Mouse (Mus musculus) ES-E14 (cell line): ENCODE measurements at regions not wholly inside any gene's neighbourhood (a gene's known extent, or its start where the extent isn't known, plus 50 kb on each side); places are given as distances from the start of the nearest gene placed in this dataset.

ENCODE experiments used
- DNase-seq: peaks from one replicate; pipeline ENCODE4 v3.0.0-alpha.2; 2013; ENCODE audit warnings: low read depth, low spot score
- H3K27ac ChIP-seq: 2 replicates; pipeline ENCODE4 v1.5.1; 2012; ENCODE audit warnings: low read depth, mild to moderate bottlenecking, low read length, moderate library complexity, mixed read lengths; ENCODE audit not compliant: poor library complexity, insufficient read depth, severe bottlenecking
- H3K36me3 ChIP-seq: 2 replicates; pipeline ENCODE4 v1.6.1; 2012; ENCODE audit warnings: mild to moderate bottlenecking, low read length, moderate library complexity, mixed read lengths; ENCODE audit not compliant: control insufficient read depth, poor library complexity, insufficient read depth, severe bottlenecking
- H3K4me1 ChIP-seq, 2 experiments: fragments of 150-350 bp in 1 of 2; sonication (generic) in 1 of 2; 2 replicates each; pipeline ENCODE4 v1.6.1; 2012; ENCODE audit warnings: low read length in 2 of 2, mild to moderate bottlenecking in 1 of 2, mixed read lengths in 1 of 2; ENCODE audit not compliant: control insufficient read depth in 2 of 2, insufficient read depth in 2 of 2, poor library complexity in 1 of 2
- H3K4me3 ChIP-seq, 2 experiments: fragments of 150-350 bp in 1 of 2; sonication (generic) in 1 of 2; 2 replicates each; pipeline ENCODE4 v1.5.1; 2012; ENCODE audit warnings: low read length in 2 of 2, low read depth in 1 of 2, mild to moderate bottlenecking in 1 of 2, mixed read lengths in 1 of 2; ENCODE audit not compliant: insufficient read depth in 1 of 2, poor library complexity in 1 of 2, severe bottlenecking in 1 of 2
- H3K9ac ChIP-seq: 2 replicates; pipeline ENCODE4 v1.6.1; 2012; ENCODE audit warnings: low read depth, mild to moderate bottlenecking, low read length, mixed read lengths; ENCODE audit not compliant: poor library complexity, insufficient read depth, severe bottlenecking
- H3K9me3 ChIP-seq: fragments of 150-350 bp; sonication (generic); 2 replicates; pipeline ENCODE4 v1.6.1; 2012; ENCODE audit warnings: low read depth, mild to moderate bottlenecking, low read length; ENCODE audit not compliant: control insufficient read depth, insufficient read depth
- CHD2 ChIP-seq: IDR thresholded peaks from 2 replicates; pipeline ENCODE4 v1.6.1; 2014; ENCODE audit warnings: mild to moderate bottlenecking, low read depth, low read length, inconsistent platforms
- HCFC1 ChIP-seq: IDR thresholded peaks from 2 replicates; pipeline ENCODE4 v1.6.1; 2012; ENCODE audit warnings: low read length, inconsistent platforms, borderline replicate concordance; ENCODE audit not compliant: insufficient read depth
- MAFK ChIP-seq: IDR thresholded peaks from 2 replicates; pipeline ENCODE4 v1.6.1; 2014; ENCODE audit warnings: mild to moderate bottlenecking, low read depth, low read length, inconsistent platforms; ENCODE audit not compliant: insufficient read depth
- ZC3H11A ChIP-seq: IDR thresholded peaks from 2 replicates; pipeline ENCODE4 v1.6.1; 2012; ENCODE audit warnings: low read depth, mild to moderate bottlenecking, inconsistent platforms, low read length, borderline replicate concordance
- ZNF384 ChIP-seq: IDR thresholded peaks from 2 replicates; pipeline ENCODE4 v1.6.1; 2012; ENCODE audit warnings: low read depth, low read length, inconsistent platforms
- in situ Hi-C, 2 experiments: fragments of 600-800 bp; cut with MboI; formaldehyde crosslinking; loops; one replicate each; pipeline ENCODE4 v1.15.1; 2025; ENCODE audit warnings: low sequenced_read_pairs in 2 of 2, inconsistent platforms in 1 of 2; ENCODE audit not compliant: unreplicated experiment in 2 of 2

DNA sequence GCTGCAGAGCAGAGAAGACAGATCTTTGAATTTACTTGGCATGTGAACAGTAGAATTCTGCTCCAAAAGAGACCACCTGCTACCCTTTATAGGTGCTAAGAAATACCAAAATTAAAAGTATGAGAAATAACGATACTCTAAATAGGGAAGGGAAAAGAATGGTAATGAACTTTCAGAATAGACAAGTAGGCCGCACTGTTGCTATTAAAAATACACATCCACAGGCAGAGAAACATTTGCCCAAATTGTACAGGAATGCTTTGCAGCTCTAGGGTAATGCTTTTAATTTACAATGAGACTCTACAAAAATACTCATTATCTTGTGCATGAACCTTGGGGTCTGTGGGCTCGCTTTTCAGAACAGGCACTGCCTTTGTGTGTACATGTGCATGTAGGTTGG lies 476.3 kb downstream of the D3Ertd751e start:
- DNase-seq, result no peak
- TF ChIP-seq HCFC1 (no peak), ZNF384 (no peak), ZC3H11A (no peak), MAFK (no peak), CHD2 (no peak)

DNA sequence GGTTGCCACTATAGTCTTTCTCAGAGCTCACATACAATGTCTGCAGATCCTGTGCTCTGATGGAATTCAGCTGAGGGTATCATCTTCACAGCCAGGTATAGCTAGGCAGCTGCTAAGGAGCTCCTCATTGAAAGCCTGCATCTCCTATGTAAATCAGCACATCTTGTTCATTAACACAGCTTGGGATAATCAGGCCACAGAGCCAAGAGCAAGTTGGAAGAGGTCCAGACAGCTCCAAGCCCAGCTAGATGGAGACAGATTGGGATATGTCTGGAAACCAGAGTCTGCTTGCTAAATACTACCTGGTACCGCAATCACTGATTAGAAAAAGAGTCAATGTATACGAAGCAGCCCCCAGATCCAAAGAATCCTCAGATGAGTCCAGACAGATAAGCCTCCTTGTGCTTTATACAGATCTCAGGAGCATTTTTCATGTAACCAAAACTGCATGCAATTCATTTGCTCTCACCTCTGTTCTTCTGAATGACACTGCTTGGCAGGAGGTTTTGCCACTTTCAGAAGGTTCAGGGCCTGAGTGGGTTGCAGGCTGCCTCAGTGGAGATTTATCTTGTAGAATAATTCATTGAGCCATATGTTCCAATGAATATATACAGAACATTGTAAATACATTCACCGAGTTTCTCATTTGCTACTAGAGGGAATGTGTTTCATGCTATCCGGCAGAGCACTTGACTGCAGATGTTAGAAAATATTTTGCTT lies 485.4 kb downstream of the D3Ertd751e start:
- no peak overlapping the region for H3K4me3 ChIP-seq
- in situ Hi-C loops, result no loop called here
- no peaks in the 10 kb centered on the region for H3K36me3 ChIP-seq
- no peak overlapping the region for H3K9ac ChIP-seq
- H3K27ac ChIP-seq, result no peak overlapping the region
- TF ChIP-seq HCFC1 (no peak), ZNF384 (no peak), ZC3H11A (no peak), MAFK (no peak), CHD2 (no peak)
- no peaks in the 10 kb centered on the region for H3K4me1 ChIP-seq
- no peak for DNase-seq
- 0 out of 2 replicates have a peak, but pooled peaks cover 3% of the 10 kb centered on the region for H3K9me3 ChIP-seq

More for the DNA sequence above, 476.3 kb downstream of the D3Ertd751e start:
- Histone ChIP-seq H3K27ac (no peak overlapping the region), H3K36me3 (no peaks in the 10 kb centered on the region), H3K9ac (no peak overlapping the region), H3K4me3 (no peak overlapping the region), H3K4me1 (no peaks in the 10 kb centered on the region), H3K9me3 (no peaks in the 10 kb centered on the region)
- in situ Hi-C loops, result no loop called here

- TF ChIP-seq ZC3H11A (no peak), MAFK (no peak), ZNF384 (no peak), HCFC1 (no peak), CHD2 (no peak)
- Histone ChIP-seq H3K36me3 (no peaks in the 10 kb centered on the region), H3K9ac (no peak overlapping the region), H3K27ac (no peak overlapping the region), H3K4me1 (no peaks in the 10 kb centered on the region), H3K9me3 (0 out of 2 replicates have a peak, but pooled peaks cover 3% of the 10 kb centered on the region), H3K4me3 (no peak overlapping the region)
- in situ Hi-C loops, result no loop called here
- no peak for DNase-seq
Observed at GRCm38 (mm10) chr3:42228399-42228755, 486.0 kb downstream of the D3Ertd751e start.

DNA sequence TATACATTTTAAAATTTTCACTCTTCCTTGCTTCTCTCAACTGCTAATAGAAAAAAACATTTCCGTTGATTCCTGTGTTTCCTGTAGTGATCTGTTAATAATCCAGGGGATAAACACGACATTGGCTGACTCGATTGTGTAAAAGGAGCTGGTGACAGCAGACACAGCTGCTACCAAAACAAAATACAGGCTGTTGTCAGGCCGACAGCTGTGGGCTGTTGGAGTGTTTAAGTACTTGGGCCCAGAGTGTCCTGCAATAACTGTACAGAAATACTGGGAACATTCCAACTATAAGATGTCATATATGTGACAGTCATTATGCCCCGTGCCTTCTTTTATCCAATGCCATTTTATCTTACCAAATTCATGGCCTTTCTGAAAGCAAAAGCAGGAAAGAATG lies 489.9 kb downstream of the D3Ertd751e start:
- no peak for DNase-seq
- no peaks in the 10 kb centered on the region for H3K36me3 ChIP-seq
- TF ChIP-seq ZNF384, result no peak
- TF ChIP-seq ZC3H11A, result no peak
- no peak for TF ChIP-seq MAFK
- no peak for TF ChIP-seq HCFC1
- TF ChIP-seq CHD2, result no peak
- in situ Hi-C loops, result no loop called here
- 0 out of 2 replicates have a peak, but pooled peaks cover 5% of the 10 kb centered on the region for H3K9me3 ChIP-seq
- H3K9ac ChIP-seq, result no peak overlapping the region
- no peak overlapping the region for H3K4me3 ChIP-seq
- H3K27ac ChIP-seq, result no peak overlapping the region
- no peaks in the 10 kb centered on the region for H3K4me1 ChIP-seq
